Mouse (Mus musculus) left cerebral cortex, postnatal 25 days (tissue): ENCODE results near the gene Gm9803. TPM values are rescaled to one million over a fixed set of nuclear protein-coding genes. Genes with fewer than 3 reads are reported as not detected.

Experiments used
- DNase-seq, 2 experiments: peaks; one replicate each; pipeline ENCODE4 v3.0.0; 2022; ENCODE audit warnings: low spot score in 2 of 2, mixed read lengths in 1 of 2
- intact Hi-C: fragments of 180-260 bp; cut with DNase I; formaldehyde crosslinking; loops from one replicate; pipeline ENCODE4 v1.15.1; 2025
- total RNA-seq, 2 experiments: library from RNA; stranded (reverse); gene quantifications; 2 replicates each; pipeline ENCODE4 v1.2.3; 2021

Gm9803 gene
- total RNA-seq, 2 experiments from 2014 or later = 11.6 TPM; not detected in 1

DNA sequence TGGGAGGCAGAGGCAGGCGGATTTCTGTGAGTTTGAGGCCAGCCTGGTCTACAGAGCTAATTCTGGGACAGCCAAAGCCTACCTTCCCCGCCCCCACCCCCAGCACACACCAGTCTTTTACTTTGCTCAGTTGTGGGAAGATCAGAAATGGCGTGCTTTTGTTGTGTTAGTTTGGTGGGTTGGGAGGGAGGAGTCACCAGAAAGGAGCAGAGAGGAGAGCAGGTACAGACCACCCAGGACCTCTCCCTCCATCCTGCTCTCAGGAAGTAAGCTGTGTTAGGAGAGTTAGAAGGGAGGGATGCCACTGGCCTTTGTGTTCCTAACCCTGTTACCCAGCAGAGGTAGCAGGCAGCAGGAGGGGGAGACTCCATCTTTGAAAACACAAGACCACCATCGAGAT, 16.8 kb upstream of the Gm9803 start:
- DNase-seq = no peak

GRCm38 (mm10) chr10:43509228-43509627, 14.7 kb upstream of the Gm9803 start:
- intact Hi-C loops = no loop called here
- DNase-seq = no peak

More for the DNA sequence above, 16.8 kb upstream of the Gm9803 start:
- intact Hi-C loops = no loop called here

DNA sequence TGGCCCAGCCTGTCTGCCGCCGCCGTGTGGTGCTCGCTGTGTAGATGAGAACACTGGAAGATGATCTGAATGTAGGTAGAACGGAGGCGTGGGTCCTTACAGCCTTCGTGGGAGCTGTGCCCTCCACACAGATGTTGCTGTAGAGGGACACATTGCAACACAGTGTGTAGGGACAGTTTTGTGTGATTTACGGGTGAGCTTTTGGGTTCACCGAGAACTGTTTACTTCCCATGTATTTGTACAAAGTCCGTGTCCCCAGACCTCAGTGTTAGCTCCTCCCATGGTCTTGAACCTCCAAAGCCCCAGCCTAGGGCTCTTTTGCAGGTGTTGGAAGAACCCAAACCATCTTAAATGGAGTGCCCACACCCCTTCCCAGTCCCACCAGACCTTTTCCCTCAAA, 10.9 kb upstream of the Gm9803 start:
- DNase-seq = no peak
- intact Hi-C loops = no loop called here

GRCm38 (mm10) chr10:43516992-43517660, 6.8 kb upstream of the Gm9803 start:
- intact Hi-C loops = no loop called here
- DNase-seq = no peak

- intact Hi-C loops = no loop called here
- no peak for DNase-seq
These were observed 6.0 kb upstream of the Gm9803 start for GRCm38 (mm10) chr10:43517836-43518235.

GRCm38 (mm10) chr10:43518368-43518767, 5.5 kb upstream of the Gm9803 start:
- intact Hi-C loops = no loop called here
- no peak for DNase-seq

DNA sequence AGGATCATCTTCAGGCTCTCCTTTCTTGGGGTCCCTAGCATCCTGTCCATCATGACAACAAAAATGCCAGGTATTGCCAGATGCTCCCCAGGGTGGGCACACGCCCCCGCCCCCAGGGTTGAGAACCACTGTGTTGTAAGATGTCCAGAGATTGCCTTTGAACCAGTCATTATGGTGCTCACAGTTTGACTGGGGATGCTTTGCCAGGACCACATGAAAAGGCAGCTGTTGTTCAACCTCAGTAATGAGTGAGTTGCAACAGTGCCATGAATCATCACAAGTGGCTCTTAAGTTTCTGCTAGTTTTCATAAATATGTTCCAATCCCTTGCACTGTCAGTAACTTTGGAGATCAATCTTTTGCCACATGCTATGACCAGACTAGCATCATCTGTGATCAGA, 3.9 kb upstream of the Gm9803 start:
- DNase-seq = no peak
- intact Hi-C loops = no loop called here

GRCm38 (mm10) chr10:43527283-43528269, 3.7 kb downstream of the Gm9803 start:
- intact Hi-C loops = no loop called here

DNA sequence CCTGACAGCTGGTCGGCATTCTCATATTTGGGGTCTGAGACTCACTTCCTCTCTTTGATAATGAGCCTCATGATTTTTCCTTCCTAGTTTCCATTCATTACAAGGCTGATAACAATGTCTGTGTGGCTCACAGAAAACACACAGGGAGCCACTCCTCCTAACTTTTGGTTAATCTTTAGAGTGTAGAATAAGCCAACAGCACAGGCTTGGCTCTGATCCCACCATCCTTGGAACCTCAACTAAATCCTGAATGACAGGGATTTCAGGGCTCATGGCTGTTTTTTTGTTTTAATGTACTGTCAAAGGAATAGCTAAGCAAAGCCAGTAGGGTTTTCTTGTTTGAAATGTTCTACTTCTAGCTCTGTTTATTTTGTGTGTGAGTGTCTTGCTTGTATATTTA, 10.5 kb downstream of the Gm9803 start:
- DNase-seq = no peak

More at GRCm38 (mm10) chr10:43527283-43528269, 3.7 kb downstream of the Gm9803 start:
- peak; percentile 17 to 53 for DNase-seq

GRCm38 (mm10) chr10:43537652-43538051, 13.8 kb downstream of the Gm9803 start:
- intact Hi-C loops = no loop called here
- DNase-seq = no peak

More for the DNA sequence above, 10.5 kb downstream of the Gm9803 start:
- intact Hi-C loops = no loop called here

GRCm38 (mm10) chr10:43538831-43539230, 14.9 kb downstream of the Gm9803 start:
- intact Hi-C loops = no loop called here
- no peak for DNase-seq

GRCm38 (mm10) chr10:43539746-43540310, 15.9 kb downstream of the Gm9803 start:
- intact Hi-C loops = no loop called here
- DNase-seq = peak in 1 of 2 experiments; percentile 20

- peak; percentile 93 to 94 for DNase-seq
- intact Hi-C loops = loop anchor here (1.0 kb wide), 1 partner anchor 61 kb away; no protein-coding TSS in a partner anchor
These were observed 16.7 kb downstream of the Gm9803 start, which contains the start of gene 1700021F05Rik for GRCm38 (mm10) chr10:43540442-43541152. Gene 1700021F05Rik (minus strand): TSS chr10:43540994.

DNA sequence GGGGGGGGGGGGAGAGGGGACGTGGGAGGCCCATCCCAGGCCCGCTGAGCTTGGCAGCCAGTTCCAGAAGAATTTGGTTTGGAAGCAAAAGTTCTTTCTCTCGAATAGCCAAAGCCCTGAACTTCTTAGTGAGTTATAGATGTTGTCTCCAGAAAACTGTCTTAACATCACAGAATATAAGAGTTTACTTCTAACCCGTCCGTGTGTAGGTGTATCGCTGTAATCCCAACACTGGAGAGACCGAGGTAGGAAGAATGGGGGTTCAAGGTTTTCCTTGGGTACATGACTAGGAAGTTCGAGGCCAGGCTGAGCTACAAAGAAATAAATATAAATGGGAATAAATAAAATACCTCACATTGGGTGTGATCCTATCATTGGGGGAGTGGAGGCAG, 17.3 kb downstream of the Gm9803 start:
- no peak for DNase-seq
- intact Hi-C loops = loop anchor here (1.0 kb wide), 1 partner anchor 62 kb away; no protein-coding TSS in a partner anchor

DNA sequence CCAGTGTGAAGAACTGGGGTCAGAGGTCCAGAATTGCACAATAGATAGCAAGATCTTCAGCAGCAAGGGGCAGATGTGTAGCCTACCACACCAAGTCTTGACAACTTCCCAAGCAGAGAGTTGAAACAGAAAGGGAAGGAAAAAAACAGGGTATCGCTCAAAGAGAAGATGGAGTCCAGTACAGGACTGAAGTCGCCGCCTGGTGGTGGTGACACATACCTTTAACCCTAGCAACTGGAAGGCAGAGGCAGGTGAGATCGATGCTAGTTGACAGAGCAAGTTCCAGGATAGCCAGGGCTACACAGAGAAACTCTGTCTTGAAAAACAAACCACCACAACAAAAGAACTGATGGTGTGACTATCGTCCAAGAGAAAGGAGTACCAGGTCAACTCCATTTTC, 25.5 kb downstream of the Gm9803 start:
- intact Hi-C loops = no loop called here
- DNase-seq = no peak

- intact Hi-C loops = no loop called here
- no peak for DNase-seq
These were observed 27.0 kb downstream of the Gm9803 start for GRCm38 (mm10) chr10:43550923-43551322.

GRCm38 (mm10) chr10:43551388-43551787, 27.5 kb downstream of the Gm9803 start:
- intact Hi-C loops = no loop called here
- no peak for DNase-seq

- DNase-seq = no peak
- intact Hi-C loops = no loop called here
These were observed 33.8 kb downstream of the Gm9803 start for GRCm38 (mm10) chr10:43557630-43558165.

GRCm38 (mm10) chr10:43559313-43559712, 35.4 kb downstream of the Gm9803 start:
- intact Hi-C loops = no loop called here
- peak in 1 of 2 experiments; percentile 26 for DNase-seq
